Mouse (Mus musculus): ENCODE measurements around the gene Ndc80.
"Not testable (repeated sequence)": the region's sequence is repeated elsewhere in the genome, so short reads cannot be mapped to it uniquely, and the experiment has no call there.

The Ndc80 gene

GRCm38 (mm10) chr17:71526711-71527564 is at the start of gene Ndc80:
Gene Ndc80 (minus strand): TSS chr17:71526857.
- TF ChIP-seq CTCF (conservative IDR thresholded peaks at IDR 0.05; ENCODE audit: low read length): no peak
- TF ChIP-seq NANOG (IDR thresholded peaks at IDR 0.05; ENCODE audit: borderline replicate concordance, low read length): no peak
- TF ChIP-seq POU5F1 (IDR thresholded peaks at IDR 0.05; ENCODE audit: borderline replicate concordance, low read length): no peak
- Histone ChIP-seq H3K9me3 (ENCODE audit: low read length) (no peaks in the 10 kb centered on the region), H3K27me3 (ENCODE audit: insufficient read depth, low read length) (no peaks in the 10 kb centered on the region), H3K36me3 (ENCODE audit: insufficient read depth, low read length) (peaks cover 23% of the 10 kb centered on the region), H3K4me1 (replicated peaks; ENCODE audit: low read depth, low read length) (peaks cover 16% of the 10 kb centered on the region), H3K4me3 (replicated peaks; ENCODE audit: low read length) (peak within 1 kb of the TSS; percentile 93)

- H3K9me3 ChIP-seq (ENCODE audit: low read length): no peaks in the 10 kb centered on the region
- TF ChIP-seq POU5F1 (IDR thresholded peaks at IDR 0.05; ENCODE audit: borderline replicate concordance, low read length): no peak
- peak; percentile 60 for TF ChIP-seq CTCF (conservative IDR thresholded peaks at IDR 0.05; ENCODE audit: low read length)
- no peaks in the 10 kb centered on the region for H3K36me3 ChIP-seq (ENCODE audit: insufficient read depth, low read length)
Measured at GRCm38 (mm10) chr17:71561631-71562030, 35.0 kb upstream of the Ndc80 start.

GRCm38 (mm10) chr17:71552901-71553300 is 26.2 kb upstream of the Ndc80 start:
- H3K27me3 ChIP-seq (ENCODE audit: insufficient read depth, low read length): peaks cover 44% of the 10 kb centered on the region
- TF ChIP-seq NANOG (IDR thresholded peaks at IDR 0.05; ENCODE audit: borderline replicate concordance, low read length): no peak
- TF ChIP-seq CTCF (conservative IDR thresholded peaks at IDR 0.05; ENCODE audit: low read length): no peak
- TF ChIP-seq POU5F1 (IDR thresholded peaks at IDR 0.05; ENCODE audit: borderline replicate concordance, low read length): no peak
- H3K4me1 ChIP-seq (replicated peaks; ENCODE audit: low read depth, low read length): peaks cover 11% of the 10 kb centered on the region
- H3K36me3 ChIP-seq (ENCODE audit: insufficient read depth, low read length): no peaks in the 10 kb centered on the region
- H3K4me3 ChIP-seq (replicated peaks; ENCODE audit: low read length): peak overlapping the region; percentile 93; the same call in 1 of the 2 replicates
- H3K9me3 ChIP-seq (ENCODE audit: low read length): no peaks in the 10 kb centered on the region

More at GRCm38 (mm10) chr17:71561631-71562030, 35.0 kb upstream of the Ndc80 start:
- H3K4me3 ChIP-seq (replicated peaks; ENCODE audit: low read length): no peak overlapping the region
- H3K4me1 ChIP-seq (replicated peaks; ENCODE audit: low read depth, low read length): no peaks in the 10 kb centered on the region
- no peaks in the 10 kb centered on the region for H3K27me3 ChIP-seq (ENCODE audit: insufficient read depth, low read length)

- Histone ChIP-seq H3K4me1 (replicated peaks; ENCODE audit: low read depth, low read length) (peaks cover 11% of the 10 kb centered on the region), H3K27me3 (ENCODE audit: insufficient read depth, low read length) (peaks cover 44% of the 10 kb centered on the region), H3K36me3 (ENCODE audit: insufficient read depth, low read length) (no peaks in the 10 kb centered on the region), H3K4me3 (replicated peaks; ENCODE audit: low read length) (peak within 1 kb of the TSS; percentile 93), H3K9me3 (ENCODE audit: low read length) (no peaks in the 10 kb centered on the region)
- TF ChIP-seq POU5F1 (IDR thresholded peaks at IDR 0.05; ENCODE audit: borderline replicate concordance, low read length): no peak
- no peak for TF ChIP-seq CTCF (conservative IDR thresholded peaks at IDR 0.05; ENCODE audit: low read length)
- no peak for TF ChIP-seq NANOG (IDR thresholded peaks at IDR 0.05; ENCODE audit: borderline replicate concordance, low read length)
Measured at GRCm38 (mm10) chr17:71551757-71552451, 25.2 kb upstream of the Ndc80 start, which contains the start of gene Spdya. Gene Spdya (plus strand): TSS chr17:71552061.

GRCm38 (mm10) chr17:71551350-71551749 is 24.7 kb upstream of the Ndc80 start:
- Histone ChIP-seq H3K27me3 (ENCODE audit: insufficient read depth, low read length) (peaks cover 44% of the 10 kb centered on the region), H3K4me3 (replicated peaks; ENCODE audit: low read length) (peak overlapping the region; percentile 93), H3K9me3 (ENCODE audit: low read length) (no peaks in the 10 kb centered on the region), H3K4me1 (replicated peaks; ENCODE audit: low read depth, low read length) (peaks cover 11% of the 10 kb centered on the region), H3K36me3 (ENCODE audit: insufficient read depth, low read length) (no peaks in the 10 kb centered on the region)
- TF ChIP-seq NANOG (IDR thresholded peaks at IDR 0.05; ENCODE audit: borderline replicate concordance, low read length): no peak
- no peak for TF ChIP-seq CTCF (conservative IDR thresholded peaks at IDR 0.05; ENCODE audit: low read length)
- no peak for TF ChIP-seq POU5F1 (IDR thresholded peaks at IDR 0.05; ENCODE audit: borderline replicate concordance, low read length)

- no peaks in the 10 kb centered on the region for H3K9me3 ChIP-seq (ENCODE audit: low read length)
- peaks cover 33% of the 10 kb centered on the region for H3K27me3 ChIP-seq (ENCODE audit: insufficient read depth, low read length)
- peak; percentile 73 for TF ChIP-seq CTCF (conservative IDR thresholded peaks at IDR 0.05; ENCODE audit: low read length)
- no peak for TF ChIP-seq NANOG (IDR thresholded peaks at IDR 0.05; ENCODE audit: borderline replicate concordance, low read length)
- no peak for TF ChIP-seq POU5F1 (IDR thresholded peaks at IDR 0.05; ENCODE audit: borderline replicate concordance, low read length)
- no peaks in the 10 kb centered on the region for H3K36me3 ChIP-seq (ENCODE audit: insufficient read depth, low read length)
- peaks cover 11% of the 10 kb centered on the region for H3K4me1 ChIP-seq (replicated peaks; ENCODE audit: low read depth, low read length)
- no peak overlapping the region for H3K4me3 ChIP-seq (replicated peaks; ENCODE audit: low read length)
Measured at GRCm38 (mm10) chr17:71548586-71548985, 21.9 kb upstream of the Ndc80 start.

- H3K9me3 ChIP-seq (ENCODE audit: low read length): no peaks in the 10 kb centered on the region
- TF ChIP-seq NANOG (IDR thresholded peaks at IDR 0.05; ENCODE audit: borderline replicate concordance, low read length): no peak
- TF ChIP-seq POU5F1 (IDR thresholded peaks at IDR 0.05; ENCODE audit: borderline replicate concordance, low read length): no peak
- H3K4me3 ChIP-seq (replicated peaks; ENCODE audit: low read length): no peak overlapping the region
- H3K36me3 ChIP-seq (ENCODE audit: insufficient read depth, low read length): no peaks in the 10 kb centered on the region
- no peaks in the 10 kb centered on the region for H3K4me1 ChIP-seq (replicated peaks; ENCODE audit: low read depth, low read length)
- H3K27me3 ChIP-seq (ENCODE audit: insufficient read depth, low read length): no peaks in the 10 kb centered on the region
Measured at GRCm38 (mm10) chr17:71537164-71537563, 10.5 kb upstream of the Ndc80 start.

- not testable (repeated sequence) for H3K9me3 ChIP-seq (ENCODE audit: low read length); H3K4me1 ChIP-seq (replicated peaks; ENCODE audit: low read depth, low read length); H3K27me3 ChIP-seq (ENCODE audit: insufficient read depth, low read length); H3K36me3 ChIP-seq (ENCODE audit: insufficient read depth, low read length); H3K4me3 ChIP-seq (replicated peaks; ENCODE audit: low read length)
Measured at GRCm38 (mm10) chr17:71535595-71535994, 8.9 kb upstream of the Ndc80 start.
